Mouse (Mus musculus) adipocyte (in vitro differentiated cells): Measurements from ENCODE around the gene 1700016C15Rik.

Experiments used
- DNase-seq: peaks from one replicate; pipeline ENCODE4 v3.0.0-alpha.2; 2016; ENCODE audit warnings: low spot score

Gene 1700016C15Rik

DNA sequence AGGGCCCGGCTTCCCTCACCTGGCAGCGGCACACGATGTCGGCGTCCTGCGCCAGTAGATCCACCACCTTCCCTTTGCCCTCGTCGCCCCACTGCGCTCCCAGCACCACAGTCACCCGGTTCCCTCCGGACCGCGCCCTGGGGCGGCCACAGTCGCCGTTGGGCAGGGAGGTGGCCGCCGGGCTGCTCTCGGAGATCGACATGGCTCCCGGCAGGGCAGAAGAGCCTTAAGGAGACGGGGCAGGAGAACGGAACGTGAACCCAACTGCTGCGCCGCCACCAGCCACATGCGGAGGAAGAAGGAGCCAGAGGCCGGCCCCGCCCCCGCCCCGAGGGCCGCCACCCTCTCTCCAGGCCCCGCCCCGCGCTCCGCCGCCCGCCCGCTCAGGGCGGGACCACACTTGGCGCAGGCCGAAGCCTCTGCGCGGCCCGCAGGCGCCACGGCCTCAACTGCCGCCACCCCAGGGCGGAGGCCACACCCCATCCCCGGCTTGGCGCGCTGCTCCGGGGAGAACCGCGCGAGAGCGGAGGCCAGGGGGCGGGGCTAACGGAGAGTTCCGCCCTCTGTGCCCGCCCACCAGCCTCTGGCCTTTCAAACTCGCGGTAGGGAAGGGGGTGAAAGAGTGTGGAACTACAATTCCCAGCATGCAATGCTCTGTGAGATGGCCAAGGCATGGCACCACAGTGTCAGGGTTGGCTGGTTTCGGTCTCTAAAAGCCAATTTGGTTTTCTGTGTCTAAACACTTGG lies 66.8 kb downstream of the 1700016C15Rik start, which contains the start of gene Adss:
Adss (minus strand) TSS at position 319 of the 747 bp plus-strand sequence.
- DNase-seq = peak; percentile 98

DNA sequence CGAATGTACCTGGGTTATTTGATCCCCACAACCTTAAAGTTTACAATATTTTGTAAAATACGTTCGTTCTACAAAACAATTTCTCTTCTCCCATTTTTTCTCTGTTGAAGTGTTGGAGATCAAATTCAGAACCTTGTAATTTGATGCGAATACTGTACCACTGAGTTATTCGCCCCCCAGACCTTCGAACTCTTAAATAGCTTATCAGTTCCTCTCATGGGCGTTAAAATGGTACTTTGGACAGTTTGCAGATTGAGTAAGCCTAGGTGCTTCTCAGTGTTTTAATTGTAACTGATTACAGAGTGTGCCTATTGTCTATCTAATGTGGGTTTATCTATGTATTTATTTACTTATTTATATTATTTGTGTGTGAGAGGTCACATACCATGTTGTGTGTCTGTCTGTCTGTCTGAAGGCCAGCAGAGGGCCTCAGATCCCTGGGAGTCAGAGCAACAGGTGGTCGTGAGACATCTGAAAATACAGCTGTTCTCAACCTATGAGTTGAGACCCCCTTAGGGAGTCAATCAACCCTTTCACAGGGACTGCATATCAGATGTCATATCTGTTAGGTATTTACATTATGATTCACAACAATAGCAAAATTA lies 67.6 kb downstream of the 1700016C15Rik start:
- DNase-seq = no peak
